Mouse (Mus musculus) heart, adult 9 months (tissue): ENCODE data around the gene 4930558C23Rik.
A peak's percentile ranks its signal among the peaks of the same experiment; 100 is the strongest.
"Not testable (repeated sequence)": the region's sequence is repeated elsewhere in the genome, so short reads cannot be mapped to it uniquely, and the experiment has no call there.

Source experiments
- DNase-seq, 2 experiments: peaks; one replicate each; pipeline ENCODE4 v3.0.0; 2022; ENCODE audit warnings: low spot score in 2 of 2

The 4930558C23Rik gene

GRCm38 (mm10) chr3:95373208-95373607, 29.4 kb downstream of the 4930558C23Rik start:
- DNase-seq = no peak

- no peak for DNase-seq
Observed at GRCm38 (mm10) chr3:95370101-95370500, 32.5 kb downstream of the 4930558C23Rik start.

- not testable (repeated sequence) for DNase-seq
Observed at GRCm38 (mm10) chr3:95360276-95360675, 42.4 kb downstream of the 4930558C23Rik start.

GRCm38 (mm10) chr3:95357746-95358145, 44.9 kb downstream of the 4930558C23Rik start:
- DNase-seq = no peak

GRCm38 (mm10) chr3:95356701-95357449, 45.8 kb downstream of the 4930558C23Rik start, which contains the start of gene Setdb1:
Gene Setdb1 (minus strand): TSS chr3:95357202.
- peak; percentile 91 to 93 for DNase-seq

GRCm38 (mm10) chr3:95355911-95356544, 46.6 kb downstream of the 4930558C23Rik start:
- not testable (repeated sequence) for DNase-seq

GRCm38 (mm10) chr3:95349491-95349890, 53.1 kb downstream of the 4930558C23Rik start:
- peak; percentile 13 to 16 for DNase-seq

- DNase-seq = not testable (repeated sequence)
Observed at GRCm38 (mm10) chr3:95348343-95348742, 54.3 kb downstream of the 4930558C23Rik start.

GRCm38 (mm10) chr3:95346454-95346853, 56.2 kb downstream of the 4930558C23Rik start:
- no peak for DNase-seq

- DNase-seq = not testable (repeated sequence)
Observed at GRCm38 (mm10) chr3:95343356-95344000, 59.2 kb downstream of the 4930558C23Rik start.

- DNase-seq = no peak
Observed at GRCm38 (mm10) chr3:95338251-95338650, 64.4 kb downstream of the 4930558C23Rik start.

- DNase-seq = no peak
Observed at GRCm38 (mm10) chr3:95337345-95337744, 65.3 kb downstream of the 4930558C23Rik start.
